Mouse (Mus musculus) heart, postnatal 14 days (tissue): ENCODE results near the gene Kcnc4. TPM values are rescaled to one million over a fixed set of nuclear protein-coding genes. Genes with fewer than 3 reads are reported as not detected.

Source experiments
- DNase-seq, 2 experiments: peaks; one replicate each; pipeline ENCODE4 v3.0.0; 2021 to 2022
- intact Hi-C: fragments of 180-260 bp; cut with DNase I; formaldehyde crosslinking; loops from one replicate; pipeline ENCODE4 v1.15.1; 2025
- total RNA-seq, 2 experiments: library from RNA; stranded (reverse); gene quantifications; 2 replicates each; pipeline ENCODE4 v1.2.3; 2021

Gene Kcnc4
- total RNA-seq, 2 experiments from 2014 or later = 0.37 to 0.43 TPM

DNA sequence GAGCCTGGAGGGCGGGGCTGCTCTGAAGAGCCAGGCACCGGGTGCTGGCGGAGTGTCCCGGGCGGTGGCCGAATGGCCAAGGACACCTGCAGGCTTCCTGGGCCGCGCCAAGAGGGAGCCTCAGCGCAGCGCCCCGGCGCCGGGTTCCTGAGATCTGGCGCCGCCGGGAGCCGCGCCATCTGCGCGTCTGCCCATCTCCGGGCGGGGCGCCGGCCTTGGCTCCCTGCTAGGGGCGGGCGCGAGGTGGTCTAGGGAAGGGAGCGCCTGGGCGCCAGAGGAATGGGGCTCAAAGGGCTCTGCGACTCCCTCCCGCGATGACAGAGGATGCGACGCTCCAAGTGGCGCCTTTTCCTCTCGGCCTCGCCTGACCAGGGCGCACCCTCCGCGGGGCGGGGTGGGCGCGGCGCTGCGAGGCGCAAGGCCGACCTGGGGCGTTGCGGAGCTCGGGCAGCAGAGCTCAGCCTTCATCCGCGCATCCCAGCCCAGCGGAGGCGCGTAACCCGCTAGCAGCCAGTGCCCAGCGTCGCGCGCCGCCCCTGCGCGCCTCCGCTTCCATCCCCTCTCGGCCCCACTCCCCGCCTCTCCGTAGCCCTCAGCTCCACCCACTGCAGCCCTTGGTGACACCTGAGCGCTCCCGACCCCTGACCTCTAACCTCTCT lies 550 bp upstream of the Kcnc4 start:
- peak; percentile 25 for DNase-seq
- intact Hi-C loops = no loop called here

DNA sequence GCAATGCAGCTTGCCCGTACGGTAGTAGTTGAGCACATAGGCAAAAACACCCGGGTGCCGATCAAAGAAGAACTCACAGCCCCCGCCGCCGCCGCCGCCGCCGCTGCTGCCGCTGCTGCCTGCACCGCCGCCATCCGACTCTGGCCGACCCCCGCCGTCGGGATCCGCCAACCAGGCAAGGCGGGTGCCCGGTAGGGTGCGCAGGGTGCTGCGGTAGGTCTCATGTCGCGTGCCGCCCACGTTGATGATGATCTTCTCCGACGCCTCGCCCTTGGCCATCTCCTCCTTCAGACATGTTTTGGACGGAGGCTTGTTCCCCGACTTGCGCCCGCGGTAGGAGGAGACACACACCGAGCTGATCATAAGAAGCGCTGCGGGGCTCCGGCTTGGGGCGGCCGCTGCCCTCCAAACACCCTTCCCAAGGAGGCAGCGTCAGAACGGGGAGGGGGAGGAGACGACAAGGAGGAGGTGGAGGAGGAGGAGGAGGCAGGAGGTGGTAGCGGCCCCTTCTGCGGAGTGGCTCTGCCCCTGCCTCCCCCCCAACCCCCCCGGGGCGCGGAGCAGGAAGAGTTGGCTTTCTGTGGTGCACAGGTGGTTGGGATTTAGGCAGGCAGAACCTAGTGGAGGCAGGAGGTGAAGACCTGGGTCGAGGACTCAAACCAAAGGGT lies 690 bp downstream of the Kcnc4 start:
- DNase-seq = peak; percentile 12 to 19
- intact Hi-C loops = no loop called here

DNA sequence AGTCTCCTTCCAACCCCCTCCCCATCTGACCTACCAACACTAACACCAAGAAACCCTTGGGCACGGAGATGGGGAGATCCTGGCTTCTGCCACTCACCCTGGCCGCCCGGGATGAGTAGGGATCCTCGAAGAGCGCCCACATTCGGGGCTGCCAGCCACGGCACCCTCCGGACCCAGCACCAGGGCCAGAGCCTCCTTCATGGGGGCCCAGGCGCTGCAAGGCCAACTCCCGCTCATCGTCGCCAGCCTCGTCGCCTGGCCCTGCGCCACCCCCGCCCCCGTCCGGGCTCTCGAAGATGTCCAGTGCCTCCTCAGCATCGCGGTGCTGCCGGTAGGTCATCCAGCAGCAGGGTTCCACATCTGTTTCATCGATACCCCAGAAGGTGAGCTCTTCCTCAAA lies 1.2 kb downstream of the Kcnc4 start:
- no peak for DNase-seq
- intact Hi-C loops = no loop called here

DNA sequence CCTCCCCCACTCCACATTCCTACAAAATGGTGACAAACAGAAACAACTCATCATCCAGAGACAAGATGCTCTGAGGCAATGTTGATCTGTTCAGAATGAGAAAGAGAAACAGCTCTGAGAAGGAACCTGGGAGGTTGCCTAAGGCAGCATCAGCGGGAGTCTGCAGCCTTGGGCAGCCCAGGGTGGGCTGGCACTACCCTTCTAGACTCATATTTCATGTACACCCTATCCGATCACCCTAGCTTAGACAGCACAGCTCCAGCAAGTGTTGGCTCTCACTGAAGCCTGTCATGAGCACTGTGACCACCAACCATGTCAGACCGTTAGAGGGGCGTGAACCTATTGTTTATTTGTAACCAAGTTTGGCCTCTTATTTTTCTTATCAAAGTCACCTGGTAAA lies 5.1 kb downstream of the Kcnc4 start:
- intact Hi-C loops = no loop called here
- DNase-seq = no peak

DNA sequence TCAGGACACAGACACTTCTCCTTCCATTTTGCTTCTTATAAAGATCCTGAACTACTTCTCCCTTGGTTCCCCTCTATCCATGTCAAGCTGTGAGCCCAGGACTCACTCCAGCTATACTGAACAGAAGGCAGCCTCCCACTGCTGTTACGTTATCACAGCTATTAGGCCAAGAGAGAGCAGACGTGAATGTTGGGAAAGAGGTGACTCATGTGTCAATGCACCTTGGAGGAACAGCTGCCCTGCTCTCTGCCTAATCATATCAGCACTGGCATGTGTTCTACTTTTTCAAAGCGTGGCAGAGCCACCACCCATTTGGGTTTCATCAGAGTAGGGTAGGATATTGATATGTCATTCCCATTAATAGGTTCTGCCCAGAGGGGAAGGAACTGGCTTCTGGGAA lies 12.5 kb downstream of the Kcnc4 start:
- intact Hi-C loops = no loop called here
- no peak for DNase-seq

DNA sequence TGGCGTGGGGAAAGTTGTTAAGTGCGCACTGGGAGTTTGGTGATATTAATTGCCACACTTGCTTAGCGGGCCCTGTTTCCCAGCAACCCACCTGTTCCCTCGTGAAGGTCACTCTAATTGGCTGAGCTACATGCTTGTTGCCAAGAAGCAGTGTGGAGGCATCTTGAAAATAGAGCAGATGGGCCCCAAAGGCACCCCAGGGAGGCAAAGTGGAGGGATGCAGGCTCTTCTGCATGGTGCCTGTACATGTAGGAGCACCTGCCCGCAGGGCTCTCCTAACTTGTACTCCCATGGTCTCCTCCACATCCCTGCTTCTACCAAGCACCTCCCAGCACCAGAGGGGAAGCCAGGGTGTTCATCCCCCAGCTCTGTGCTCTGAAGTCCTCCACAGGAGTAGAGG lies 15.5 kb downstream of the Kcnc4 start:
- no peak for DNase-seq
- intact Hi-C loops = no loop called here

DNA sequence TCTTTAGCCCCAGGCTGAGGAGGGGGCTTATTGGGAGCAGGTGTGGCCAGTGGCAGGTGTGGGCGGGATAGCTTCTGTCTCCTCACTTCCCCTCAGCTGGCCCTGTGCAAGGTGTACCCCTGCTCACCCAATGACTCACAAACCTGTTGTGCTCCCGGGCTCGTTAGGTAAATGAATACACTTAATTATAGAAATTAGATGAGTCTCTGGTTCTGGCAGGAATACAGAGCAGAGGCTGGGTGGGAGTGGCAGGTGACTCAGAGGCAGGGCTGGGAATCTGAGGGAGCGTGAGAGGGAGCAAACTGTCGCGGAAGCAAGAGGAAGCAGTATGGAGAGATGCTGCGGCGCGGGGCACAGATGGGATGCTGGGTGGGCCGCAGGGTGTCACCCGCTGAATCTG lies 17.2 kb downstream of the Kcnc4 start:
- intact Hi-C loops = no loop called here
- DNase-seq = no peak

DNA sequence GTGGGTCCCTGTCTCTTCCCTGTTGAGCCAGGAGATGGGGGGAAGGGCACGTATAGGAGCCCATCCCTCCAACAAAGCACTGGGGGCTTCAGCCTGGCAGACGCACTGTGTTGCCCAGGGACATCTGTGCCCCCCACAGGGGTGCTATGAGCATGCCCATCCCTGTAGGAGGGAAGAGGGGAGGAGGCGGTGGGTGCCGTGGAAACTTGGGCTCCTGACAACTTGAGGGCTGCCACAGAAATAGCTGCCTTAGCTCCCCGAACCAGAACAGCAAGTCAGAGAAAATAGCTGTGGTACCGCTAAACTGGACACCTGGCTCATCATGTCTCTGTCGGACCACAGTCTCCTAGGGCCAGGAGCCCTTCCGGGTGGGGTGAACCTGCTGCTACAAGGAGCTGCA lies 18.0 kb downstream of the Kcnc4 start:
- intact Hi-C loops = no loop called here
- no peak for DNase-seq

DNA sequence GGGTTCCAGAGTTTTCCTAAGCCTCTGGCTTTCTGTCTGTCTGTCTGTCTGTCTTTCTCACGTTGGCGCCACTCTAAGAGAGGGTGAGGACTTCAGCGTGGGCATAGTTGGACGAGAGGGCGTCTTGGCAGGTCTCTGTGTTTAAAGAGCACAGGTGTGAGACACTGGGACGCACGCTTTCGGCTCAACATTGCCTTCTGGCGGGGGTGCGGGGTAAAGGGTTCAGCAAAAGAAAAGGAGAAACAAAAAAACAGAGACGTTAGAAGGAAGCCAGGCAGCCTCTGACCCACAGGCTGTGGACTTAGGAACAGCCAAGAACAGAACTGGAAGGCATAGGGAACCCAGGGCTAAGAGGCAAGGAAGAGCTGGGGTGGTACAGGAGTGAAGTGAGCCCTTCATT lies 20.1 kb downstream of the Kcnc4 start:
- intact Hi-C loops = no loop called here
- no peak for DNase-seq

DNA sequence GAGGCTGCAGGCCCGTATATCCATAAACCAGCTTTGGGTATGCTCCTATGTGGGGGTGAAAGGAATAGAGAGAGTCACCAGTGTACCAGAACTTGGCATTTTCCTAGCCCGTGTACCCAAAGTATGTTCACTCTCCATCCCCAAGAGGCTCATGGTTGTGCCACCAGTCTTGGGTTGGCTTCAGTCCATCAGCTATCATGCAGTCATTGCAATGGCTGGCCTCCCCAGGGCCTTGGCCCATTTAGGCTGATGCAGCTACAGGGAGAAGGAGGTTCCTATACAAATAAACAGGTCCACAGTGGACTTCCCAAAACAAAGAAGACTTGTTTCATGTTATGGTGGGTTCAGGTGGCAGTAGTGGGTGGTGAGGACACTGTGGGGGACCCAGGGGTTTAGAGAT lies 21.7 kb downstream of the Kcnc4 start:
- intact Hi-C loops = no loop called here
- no peak for DNase-seq

DNA sequence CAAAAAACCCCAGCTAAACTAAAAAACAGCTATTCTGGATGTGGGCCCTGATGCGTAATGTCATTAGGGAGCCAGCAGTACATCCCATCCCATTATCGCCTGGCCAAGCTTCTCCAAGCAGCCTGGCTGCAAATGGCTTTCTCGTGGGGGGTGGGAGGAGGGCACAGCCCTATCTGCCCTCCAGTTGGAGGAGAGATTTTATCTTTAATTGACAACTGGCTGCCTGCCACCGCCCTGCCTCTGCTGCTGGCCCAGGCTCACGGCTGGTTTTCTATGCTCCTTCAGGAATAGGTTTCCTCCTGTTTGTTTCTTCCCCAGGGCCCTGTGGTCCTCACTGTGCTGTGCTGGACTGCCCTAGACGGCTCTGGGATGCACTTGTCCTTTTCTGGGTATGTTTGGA lies 22.9 kb downstream of the Kcnc4 start:
- intact Hi-C loops = no loop called here
- no peak for DNase-seq

DNA sequence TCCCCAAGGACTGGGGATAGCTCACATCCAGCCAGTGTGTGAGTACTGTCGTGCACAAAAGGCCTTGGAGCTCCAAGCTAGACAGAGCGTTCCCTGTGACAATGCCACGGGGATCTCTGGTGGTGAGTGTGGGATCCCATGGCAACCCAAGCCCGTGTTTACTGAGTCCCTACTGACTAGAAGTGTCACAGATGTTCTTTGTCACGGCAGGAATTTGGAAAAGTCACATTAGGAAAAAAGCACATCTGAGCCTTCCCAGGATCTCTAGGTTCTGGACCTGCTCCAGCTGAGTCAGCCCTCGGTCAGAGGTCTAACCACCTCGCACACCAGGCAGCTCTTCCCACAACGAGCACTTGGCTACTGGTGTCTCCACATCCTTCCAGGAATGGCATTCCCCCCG lies 25.7 kb downstream of the Kcnc4 start:
- peak; percentile 50 to 58 for DNase-seq
- intact Hi-C loops = no loop called here

DNA sequence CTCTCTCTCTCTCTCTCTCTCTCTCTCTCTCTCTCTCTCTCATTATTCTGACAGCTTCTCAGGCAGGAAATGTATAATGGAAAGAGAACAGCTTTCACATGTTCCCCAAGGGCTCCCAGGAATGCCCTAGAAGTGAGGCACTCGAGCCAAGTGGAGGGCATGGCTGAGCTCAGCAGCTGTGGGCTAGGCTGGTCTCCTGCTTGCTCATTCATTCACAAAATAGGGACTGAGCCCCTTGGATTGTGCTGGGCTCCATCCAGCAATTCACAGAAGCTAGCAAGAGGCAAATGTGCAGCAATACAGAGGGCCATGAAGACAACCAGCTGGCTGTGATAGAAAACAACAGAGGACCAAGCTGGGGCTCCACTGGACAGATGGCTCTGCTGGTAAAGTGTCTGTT lies 28.1 kb downstream of the Kcnc4 start:
- peak in 1 of 2 experiments; percentile 6 for DNase-seq
- intact Hi-C loops = no loop called here

DNA sequence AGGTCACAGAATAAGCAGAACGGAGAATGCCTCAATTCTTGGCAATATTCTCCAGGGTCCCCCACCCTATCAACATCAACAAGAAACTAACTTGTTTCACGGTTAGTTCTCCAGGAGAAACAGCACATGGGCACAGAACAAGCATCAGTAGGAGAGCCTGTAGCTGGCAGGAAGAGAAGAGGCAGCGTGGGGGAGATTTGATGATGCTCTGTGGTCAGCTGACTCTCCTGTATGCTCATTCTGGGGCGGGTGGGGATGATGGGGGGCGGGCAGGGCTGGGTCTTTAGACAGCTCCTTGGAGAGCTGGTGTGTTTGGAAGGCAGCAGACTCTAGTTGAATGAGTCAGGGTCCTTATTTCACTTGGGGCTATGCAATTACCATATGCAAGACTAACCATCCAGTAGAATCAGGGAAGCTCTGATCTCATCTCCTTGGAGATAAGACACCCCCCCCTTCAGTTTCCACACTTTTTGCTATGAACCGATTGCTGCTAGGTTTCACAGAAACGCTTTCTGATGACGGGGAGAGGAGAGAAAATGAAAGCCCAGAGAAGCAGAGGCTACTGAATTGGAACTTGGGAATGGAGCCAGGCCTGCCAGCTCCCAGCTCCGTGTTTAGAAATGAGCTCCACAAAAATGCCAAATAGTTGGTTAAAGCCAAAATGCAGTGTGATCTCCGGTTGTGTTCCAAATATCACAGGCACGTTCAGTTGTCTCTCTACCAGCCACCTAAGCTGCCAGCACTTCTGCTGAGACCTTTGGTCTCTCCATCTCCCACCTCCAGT lies 34.9 kb downstream of the Kcnc4 start:
- DNase-seq = no peak
- intact Hi-C loops = no loop called here

DNA sequence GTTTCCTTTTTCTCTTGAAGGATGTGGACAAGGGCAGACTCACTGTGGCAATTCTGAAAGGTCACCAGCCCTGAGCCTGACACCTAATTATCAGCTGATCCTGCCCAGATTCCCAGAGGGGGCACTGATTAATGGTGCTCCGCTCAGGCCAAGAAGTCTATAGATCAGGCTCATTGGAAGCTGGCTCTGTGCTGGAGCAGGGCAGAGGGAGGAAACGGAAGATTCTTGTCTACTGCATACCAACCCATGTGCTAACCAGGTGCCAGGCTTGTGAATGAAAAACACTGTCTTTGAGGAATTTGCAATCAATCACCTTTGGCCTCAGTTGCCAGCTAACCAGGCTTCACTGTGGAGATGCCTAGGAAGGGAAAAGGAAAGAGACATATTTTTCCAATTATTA lies 39.2 kb downstream of the Kcnc4 start:
- intact Hi-C loops = no loop called here
- DNase-seq = no peak

DNA sequence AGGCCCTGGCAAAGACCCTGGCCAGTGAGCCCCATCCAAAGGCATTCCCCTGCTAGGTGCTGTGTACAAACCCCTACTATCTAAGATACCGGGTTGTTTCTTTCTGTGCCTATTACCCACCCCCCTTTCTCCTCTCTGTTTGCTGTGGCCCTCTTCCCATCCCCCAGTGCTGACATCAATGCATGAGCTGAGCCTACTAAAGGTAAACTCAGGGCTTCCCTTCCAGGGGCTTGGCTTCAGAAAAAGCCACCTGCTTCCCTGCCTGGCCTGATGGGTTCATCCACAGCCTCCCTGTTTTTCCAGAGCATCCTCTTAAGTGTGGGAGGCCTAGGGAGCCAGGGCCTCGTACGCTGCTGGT lies 42.1 kb downstream of the Kcnc4 start:
- DNase-seq = no peak
- intact Hi-C loops = no loop called here

DNA sequence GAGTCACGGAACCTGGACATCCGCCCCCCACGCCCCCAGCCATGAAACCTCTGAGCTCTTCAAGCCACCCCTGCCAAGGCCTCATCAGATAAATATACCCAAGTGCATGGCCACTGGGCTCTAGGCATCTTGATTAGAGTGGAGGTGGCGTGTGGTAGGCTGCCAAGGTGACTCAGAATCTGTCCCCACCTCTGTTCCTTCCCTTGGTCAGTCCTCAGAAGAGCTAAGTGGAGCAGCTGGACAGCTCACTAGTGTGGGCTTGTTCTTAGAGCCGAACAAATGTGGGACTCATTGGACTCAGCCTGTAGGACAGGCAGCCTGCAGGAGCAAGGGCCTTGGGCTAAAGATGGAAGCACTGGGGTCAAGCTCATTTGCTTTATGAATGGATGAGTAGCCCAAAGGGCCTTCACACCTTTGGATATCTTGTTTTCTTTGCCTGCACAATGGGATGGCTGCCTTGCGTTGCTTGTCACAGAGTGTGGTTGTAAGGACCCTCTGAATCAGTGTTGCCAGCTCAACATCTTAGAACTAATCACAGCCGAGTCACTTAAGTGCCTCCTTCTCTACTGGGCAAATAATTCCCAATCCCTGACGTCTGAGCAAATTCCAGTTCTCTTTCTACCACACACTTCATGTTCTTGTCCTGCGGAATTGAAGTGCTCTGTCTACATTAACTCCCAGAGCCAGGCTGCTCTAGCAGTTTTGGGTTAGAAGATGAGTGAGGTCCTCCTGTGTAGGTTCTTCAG lies 42.6 kb downstream of the Kcnc4 start:
- intact Hi-C loops = no loop called here
- no peak for DNase-seq

DNA sequence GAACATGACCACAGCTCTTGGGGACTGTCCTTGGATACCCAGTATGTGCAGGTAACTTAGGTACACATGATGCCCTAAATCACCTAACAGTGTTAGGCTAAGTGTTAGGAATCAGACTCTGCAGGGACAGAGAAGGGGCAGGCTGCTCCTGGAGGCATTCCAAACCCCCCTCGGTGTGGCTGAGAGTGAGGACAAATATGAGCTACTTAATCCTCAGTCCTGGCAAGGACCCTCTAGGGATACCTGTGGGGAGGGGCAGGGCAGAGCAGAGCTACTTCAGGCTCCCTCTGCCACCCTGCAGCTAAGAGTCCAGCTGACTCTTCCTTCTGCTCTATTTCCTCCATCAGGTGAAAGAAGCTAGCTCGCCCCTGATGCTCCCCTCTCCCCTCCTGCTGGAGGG lies 46.3 kb downstream of the Kcnc4 start:
- intact Hi-C loops = no loop called here
- no peak for DNase-seq

DNA sequence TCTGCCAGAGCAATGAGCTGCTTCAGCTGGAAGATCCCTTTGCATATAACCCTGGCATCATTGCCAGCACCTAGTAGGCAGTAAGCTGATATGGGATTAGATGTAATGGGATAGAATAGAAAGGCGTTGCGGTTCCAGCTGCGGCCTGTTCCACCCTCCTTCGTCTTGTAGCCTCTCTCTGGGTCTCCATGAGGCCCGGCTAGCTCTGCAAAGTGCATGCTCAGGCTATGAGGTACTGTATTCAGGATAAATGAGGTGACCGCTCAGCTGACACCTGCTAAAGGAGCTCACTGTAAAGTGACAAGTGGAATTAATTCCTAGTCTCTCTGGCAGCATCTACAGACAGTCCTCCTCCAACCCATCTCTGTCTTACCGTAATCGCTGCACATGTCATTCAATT lies 46.8 kb downstream of the Kcnc4 start:
- no peak for DNase-seq
- intact Hi-C loops = no loop called here

DNA sequence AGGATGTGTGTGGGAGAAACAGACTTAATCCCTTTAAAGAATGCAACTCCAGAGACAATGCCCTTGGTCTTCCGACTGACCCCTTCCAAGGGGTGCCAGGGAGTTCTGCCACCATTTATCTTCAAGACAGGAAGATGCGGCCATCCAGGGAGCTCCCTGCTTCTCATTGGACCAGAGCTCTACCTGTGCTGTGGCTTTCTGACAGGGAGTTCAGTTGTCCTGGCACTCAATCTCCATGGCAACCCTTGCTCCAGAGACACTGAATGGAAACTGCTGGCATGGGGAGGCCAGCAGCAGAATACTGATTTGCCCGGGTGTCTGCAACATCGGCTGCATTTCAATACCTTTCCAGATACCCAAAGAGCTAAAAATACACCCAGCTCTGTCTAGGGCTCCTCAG lies 47.7 kb downstream of the Kcnc4 start:
- no peak for DNase-seq
- intact Hi-C loops = no loop called here

DNA sequence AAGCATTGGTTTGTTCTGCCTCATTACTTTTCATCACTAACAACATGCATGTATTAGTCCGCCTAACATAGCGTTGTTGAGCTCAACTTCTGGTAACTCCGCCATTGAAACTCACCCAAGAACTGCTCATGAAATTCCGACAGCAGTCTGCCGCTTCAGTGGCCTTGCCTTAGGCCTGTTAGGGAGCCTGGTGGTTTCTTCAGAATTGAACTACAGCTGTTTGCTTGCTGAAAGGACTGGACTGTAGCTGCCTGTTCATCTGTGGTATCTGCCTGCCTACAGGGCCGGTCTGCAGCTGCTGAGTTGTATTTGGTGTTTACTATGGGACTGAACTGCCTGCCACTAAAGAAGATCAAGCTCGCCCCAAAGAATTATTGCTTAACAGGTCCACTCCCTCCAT lies 58.0 kb downstream of the Kcnc4 start:
- intact Hi-C loops = no loop called here
- DNase-seq = no peak
